Mouse (Mus musculus) layer of hippocampus, postnatal 36 days (tissue): ENCODE data around the gene Prkag2. TPM values are rescaled to one million over a fixed set of nuclear protein-coding genes. Genes with fewer than 3 reads are reported as not detected.
A peak's percentile ranks its signal among the peaks of the same experiment; 100 is the strongest.

Experiments used
- DNase-seq, 2 experiments: peaks; one replicate each; pipeline ENCODE4 v3.0.0; 2022
- total RNA-seq, 2 experiments: library from RNA; stranded (reverse); gene quantifications; 2 replicates each; pipeline ENCODE4 v1.2.3; 2021

Gene Prkag2
- total RNA-seq, 2 experiments from 2014 or later, result 180 to 182 TPM

DNA sequence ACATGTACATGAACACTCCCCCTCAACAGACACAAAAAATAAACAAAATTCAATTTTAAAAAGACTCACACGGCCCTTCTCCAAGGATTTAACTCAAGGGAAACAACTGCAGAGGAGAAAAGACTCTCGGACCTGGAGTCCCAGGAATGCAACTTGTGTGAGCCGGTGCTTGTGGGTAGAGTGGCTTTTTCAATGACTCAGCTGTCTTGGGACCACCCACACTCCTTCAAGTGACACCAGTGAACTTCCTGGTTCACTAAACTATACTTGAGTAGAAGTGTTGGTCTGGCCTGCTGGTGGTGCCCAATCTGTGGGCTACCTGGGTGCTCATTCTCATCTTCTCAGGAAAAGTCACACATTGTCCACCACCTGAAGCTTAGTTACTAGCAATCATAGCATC is 53.7 kb downstream of the Prkag2 start:
- no peak for DNase-seq

DNA sequence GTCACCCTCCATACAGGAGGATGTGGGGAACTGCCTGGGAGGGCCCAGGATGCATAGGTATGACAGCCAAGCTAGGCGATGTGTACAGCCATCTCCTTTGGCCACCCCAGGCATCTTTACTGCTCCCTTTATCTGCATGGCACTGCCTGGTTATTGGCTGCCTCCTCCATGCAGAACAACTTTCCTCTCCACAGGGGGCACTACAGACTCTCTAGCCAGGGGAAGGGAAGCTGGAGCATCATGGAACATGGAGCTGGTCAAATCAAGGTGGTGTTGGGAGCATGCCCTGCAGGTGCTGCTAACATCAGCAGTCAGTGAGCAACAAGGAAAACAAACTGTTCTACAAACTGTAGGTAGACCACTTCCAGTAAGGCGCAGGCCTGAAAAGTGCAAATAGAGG is 56.4 kb downstream of the Prkag2 start:
- DNase-seq, result no peak

DNA sequence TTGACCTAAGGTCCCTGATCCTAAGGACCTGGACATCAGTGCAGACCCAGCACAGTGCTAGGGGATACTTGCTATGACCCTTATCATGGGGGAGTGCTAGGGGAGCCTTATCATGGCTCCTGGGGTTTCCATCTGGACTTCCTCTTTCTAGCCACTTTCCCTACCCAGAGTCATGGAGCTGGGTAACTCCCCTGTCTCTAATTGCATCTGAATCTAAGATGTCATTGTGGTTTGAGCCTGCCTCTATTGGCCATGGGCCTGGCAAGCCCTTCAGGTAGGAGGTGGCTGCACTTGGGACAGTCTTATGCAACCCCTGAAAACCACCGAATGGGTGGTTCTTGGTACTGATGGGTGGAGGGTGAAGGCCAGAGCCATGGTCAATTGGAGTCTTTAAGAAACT is 58.5 kb downstream of the Prkag2 start:
- DNase-seq, result no peak

DNA sequence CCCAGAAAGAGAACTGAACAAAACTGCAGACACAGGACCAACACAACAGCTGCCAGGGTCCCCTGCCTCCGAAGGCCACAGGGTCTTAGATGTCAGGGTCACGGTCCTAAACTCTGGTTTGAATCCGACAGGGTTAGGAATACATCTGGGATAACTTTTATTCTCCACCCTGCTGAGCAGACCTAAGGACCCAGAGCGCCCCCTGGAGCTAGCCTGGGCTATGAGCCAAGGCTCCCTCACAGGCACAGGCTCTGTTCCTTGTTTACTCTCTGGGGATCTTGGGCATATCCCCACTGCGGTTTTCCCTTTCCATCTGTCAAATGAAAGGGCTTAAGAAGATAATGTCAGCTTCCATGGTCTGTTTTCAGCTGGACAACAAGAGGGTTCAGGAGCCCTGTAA is 59.1 kb downstream of the Prkag2 start:
- DNase-seq, result no peak

DNA sequence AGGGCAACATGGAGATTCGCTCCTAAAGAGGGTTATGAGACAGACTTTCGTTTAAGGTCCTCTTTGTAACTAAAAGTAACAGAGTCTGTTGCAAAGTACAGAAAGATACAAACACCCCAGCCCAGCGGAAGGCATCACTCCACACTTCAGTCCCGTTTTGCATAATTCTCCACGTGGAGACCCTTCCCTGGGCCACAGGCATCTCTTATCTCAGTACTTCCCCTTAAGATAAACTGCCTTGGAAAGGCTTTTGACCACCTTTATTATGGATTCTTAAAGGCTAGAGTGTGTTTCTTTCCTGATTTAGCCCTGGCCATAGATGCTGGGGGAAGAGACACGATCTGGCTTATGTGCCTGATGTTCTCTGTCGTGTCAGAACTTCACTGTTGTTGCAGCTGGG is 59.5 kb downstream of the Prkag2 start:
- no peak for DNase-seq

GRCm38 (mm10) chr5:25038827-25039226 is 61.6 kb downstream of the Prkag2 start:
- no peak for DNase-seq

- DNase-seq, result no peak
Observed at GRCm38 (mm10) chr5:25035391-25035790, 65.1 kb downstream of the Prkag2 start.

DNA sequence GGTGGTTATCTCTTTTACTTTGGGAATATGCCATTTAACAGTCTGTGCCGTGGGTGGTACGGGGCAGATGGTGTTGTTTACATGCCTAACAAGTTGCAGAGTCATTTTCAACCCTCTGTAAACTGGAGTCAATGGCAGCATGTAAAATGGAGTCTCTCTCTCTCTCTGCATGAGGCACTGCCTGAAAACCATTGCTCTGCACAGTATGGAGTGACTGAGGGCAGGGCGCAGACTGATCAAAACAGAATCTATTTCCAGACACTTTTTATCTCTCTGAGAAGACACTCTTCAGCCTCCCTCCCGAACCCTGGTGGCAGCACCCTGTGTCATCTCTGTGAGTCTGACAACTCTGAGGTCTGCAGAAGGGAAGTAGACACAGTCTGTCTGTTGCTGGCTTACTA is 69.0 kb downstream of the Prkag2 start:
- peak; percentile 74 to 81 for DNase-seq

DNA sequence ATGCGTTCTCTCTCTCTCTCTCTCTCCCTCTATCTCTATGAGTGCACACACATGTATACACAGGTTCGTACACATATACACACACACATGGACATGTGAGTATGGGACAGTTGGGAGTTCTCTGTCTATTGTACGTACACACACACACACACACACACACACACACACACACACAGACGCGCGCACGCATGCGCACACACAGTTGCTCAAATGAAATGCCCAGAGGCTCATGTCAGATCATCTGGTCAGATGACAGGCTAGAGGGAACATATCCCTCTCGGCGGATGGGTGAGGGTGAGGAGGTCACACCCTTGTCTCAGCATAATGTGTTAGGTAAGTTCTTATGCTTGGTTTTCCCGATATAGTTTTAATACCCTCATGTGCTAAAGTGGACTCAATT is 69.4 kb downstream of the Prkag2 start:
- no peak for DNase-seq

DNA sequence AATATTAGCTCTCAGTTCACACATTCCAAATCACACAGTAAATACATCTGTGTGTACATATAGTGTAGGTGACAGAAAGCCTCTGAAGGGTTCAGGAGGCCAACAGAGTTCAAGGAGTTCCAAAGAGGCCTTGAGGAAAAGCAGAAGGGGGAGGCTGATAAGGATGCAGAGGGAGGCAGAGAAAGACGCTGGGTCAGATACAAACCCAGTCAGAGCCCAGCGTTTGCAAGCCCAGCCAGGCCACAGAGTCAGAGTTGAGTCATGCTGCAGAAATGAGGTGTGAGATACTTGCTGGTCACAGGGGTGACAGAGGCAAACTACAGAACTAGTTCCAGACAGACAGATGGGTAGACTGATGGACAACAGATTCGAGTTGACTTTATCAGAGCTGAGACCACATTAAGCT is 70.2 kb downstream of the Prkag2 start:
- DNase-seq, result no peak

DNA sequence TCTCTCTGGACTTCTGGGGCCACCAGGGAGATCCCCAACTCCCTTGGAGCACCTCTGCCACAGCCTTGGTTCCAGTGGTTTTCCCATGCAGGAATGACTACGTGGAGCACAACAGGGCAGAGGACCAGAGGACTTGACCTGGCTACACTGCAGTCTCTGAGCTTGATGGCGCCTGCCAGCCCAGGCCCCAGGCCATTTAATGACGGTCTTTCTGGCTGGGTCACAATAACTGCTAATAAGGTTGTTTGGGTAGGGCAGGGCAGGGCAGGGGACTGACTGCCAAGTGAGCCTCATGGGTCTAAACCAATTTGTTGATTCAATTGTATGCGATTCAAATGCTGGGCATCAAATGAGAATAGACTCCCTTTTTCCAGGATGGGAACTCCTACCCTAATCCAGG is 72.8 kb downstream of the Prkag2 start:
- DNase-seq, result no peak

DNA sequence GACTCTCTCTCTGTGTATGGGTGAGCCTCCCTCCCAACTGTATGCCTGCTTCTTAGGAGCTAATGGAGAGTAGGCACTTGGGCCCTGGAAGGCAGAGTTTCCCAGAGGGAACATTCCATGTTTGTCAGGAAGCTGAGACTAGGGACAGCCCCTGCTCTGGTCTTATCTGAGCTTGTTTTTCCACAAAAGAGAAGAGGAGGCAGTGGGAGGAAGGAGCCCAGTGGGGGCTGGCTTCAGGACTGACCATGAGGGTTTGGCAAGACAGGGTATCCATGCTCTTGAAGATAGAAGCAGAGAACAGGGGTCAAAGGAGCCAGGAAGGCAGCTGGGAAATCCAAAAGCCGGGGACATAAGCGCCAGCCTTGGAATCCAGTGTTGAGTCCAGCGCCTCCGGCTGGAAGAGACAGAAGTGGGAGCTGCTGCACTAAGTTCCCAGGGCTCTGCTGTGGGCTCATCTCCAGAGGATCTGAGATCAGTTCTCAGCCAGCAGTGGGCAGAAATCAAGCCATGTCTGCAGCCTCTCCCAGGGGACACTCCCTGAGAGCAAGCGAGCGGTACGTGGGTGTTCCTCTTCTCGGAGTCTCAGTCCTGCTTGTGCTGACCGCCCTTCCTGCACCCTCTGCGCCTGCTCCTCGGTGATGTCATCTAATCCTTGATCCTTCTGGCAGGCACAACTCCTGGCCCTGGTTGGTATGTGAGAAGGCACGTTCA is 75.0 kb downstream of the Prkag2 start:
- DNase-seq, result no peak

DNA sequence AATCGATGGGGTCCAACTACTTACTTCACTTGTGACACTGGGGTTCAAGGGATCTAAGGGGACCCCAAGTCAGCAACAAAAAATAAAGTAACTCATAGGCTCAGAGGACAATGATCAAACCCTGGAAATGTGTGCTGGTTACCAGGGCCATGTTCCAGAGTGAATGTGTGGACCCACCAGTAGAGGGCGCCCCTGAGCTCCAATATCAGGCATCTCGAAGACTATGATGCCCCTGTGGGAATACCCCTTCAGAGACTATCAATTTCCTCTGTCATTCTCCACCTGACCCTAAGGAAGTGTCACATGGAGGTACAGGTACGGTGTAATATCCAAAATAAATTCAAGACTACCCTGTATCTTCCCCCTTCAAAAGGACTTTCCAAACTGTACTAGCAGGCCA is 77.5 kb downstream of the Prkag2 start:
- DNase-seq, result peak in 1 of 2 experiments; percentile 57

- DNase-seq, result no peak
Observed at GRCm38 (mm10) chr5:25019221-25019620, 81.2 kb downstream of the Prkag2 start.

DNA sequence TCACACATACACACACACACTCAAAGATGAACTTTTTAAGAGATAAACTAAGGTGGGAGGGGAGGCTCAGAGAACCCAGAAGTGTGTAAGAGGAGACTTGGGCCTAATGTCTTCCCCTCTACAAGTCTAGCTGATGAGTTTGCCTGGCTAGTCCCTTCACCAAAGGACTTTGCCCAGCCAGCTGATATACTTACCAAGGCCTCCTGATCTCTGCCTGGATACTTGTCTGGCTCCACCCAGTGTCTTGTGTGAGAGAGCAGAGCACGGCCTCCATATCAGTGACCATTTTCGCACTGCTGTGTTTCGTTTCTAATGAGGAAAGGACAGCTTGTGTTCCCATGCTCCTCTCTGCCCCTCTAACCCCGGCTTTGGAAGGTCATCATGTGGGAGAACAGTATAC is 88.3 kb downstream of the Prkag2 start:
- no peak for DNase-seq

- peak; percentile 71 to 77 for DNase-seq
Observed at GRCm38 (mm10) chr5:25011019-25011485, 89.4 kb downstream of the Prkag2 start.

- DNase-seq, result peak; percentile 86 to 87
Observed at GRCm38 (mm10) chr5:25010438-25010892, 90.0 kb downstream of the Prkag2 start.

- DNase-seq, result no peak
Observed at GRCm38 (mm10) chr5:25009770-25010169, 90.7 kb downstream of the Prkag2 start.

DNA sequence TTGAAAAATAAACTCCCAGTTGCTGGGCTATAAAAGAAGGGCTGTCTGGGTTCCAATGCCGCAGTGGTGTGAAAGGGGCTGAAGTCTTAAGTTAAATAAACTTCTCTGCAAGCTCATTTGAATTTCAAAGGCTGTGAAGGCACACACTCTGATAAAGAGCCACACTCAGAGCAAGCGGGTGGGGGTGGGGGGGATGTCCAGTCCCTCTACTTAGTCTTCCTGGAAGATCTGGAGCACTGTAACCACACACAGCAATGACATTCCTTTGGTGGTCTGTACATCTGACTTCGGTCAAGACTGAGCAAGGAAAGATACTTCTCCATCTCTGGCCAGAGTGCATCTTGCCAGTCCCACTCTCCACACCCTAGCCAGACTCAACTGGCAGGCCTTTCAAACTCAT is 91.5 kb downstream of the Prkag2 start:
- DNase-seq, result no peak

DNA sequence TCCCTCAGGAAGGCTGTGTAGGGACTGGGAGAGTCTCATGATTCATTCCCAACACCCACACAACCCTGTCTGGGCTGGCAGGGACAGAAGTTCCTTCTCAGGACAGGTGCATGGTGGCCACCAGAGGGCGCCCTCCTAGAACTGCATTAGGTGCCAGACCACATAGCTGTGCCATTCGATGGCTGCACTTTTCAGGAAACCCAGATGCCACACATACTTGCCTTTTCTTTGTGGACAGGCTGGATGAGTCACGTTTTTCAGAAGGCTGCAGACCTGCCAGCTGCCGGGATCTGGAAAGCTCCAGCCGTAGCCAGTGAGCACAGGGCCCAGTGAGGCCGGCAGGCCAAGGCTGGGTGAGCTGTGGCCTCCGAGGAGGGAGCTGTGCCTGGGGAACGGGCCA is 93.6 kb downstream of the Prkag2 start:
- DNase-seq, result peak; percentile 70 to 73

GRCm38 (mm10) chr5:25005532-25006129 is 94.8 kb downstream of the Prkag2 start:
- DNase-seq, result no peak

- no peak for DNase-seq
Observed at GRCm38 (mm10) chr5:25001391-25001794, 99.0 kb downstream of the Prkag2 start.

DNA sequence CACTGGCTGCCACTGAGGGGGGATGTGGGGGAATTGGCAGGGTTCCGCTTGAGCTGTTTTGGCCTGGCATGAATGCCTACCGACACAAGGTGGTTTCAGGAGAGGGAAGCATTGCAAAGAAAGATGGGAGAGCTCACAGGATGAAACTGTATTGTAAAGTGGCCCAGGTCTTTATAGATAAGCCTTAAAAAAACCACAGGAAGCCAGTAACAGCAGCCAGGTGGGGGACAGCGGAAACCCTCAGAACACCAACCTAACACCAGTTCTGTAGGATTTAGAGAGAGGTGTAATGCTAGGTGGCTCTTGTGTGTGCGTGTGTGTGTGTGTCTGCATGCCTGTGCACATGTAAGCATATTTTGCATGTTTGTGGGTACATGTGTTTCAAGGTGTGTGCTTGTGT is 101.1 kb downstream of the Prkag2 start:
- no peak for DNase-seq

DNA sequence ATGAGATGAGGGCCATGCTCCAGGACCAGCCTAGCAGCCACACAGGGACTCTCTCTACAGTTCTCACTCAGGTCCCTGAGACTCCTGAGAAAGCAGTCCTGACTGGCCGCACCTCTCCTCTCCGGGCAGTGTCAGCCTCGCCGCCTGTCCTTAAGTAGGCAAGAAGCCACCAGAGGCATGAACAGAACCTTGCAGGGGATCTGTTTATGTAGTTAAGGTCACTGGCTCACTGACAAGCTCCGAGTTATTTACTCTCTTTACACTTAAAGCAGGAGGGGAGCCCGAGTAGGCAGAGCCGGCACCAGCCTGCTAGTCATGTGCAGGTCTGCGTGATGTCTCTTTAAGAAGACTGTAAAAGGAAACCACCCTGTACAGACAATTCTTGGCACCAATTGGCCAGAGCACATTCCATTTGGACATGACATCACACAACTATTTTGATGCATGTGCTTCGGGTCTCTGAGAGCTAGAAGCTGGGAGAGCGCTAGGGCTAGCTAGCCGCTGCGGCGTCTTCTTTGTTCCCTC is 104.8 kb downstream of the Prkag2 start:
- no peak for DNase-seq
